Mouse (Mus musculus): ENCODE measurements around the gene Eif2d. TPM values are rescaled to one million over a fixed set of nuclear protein-coding genes. Genes with fewer than 3 reads are reported as not detected.

Gene Eif2d
- total RNA-seq, 2 experiments from 2014 or later: 37.9 to 39.6 TPM

- intact Hi-C loops (cut with DNase I): no loop called here
- DNase-seq (ENCODE audit: extremely low spot score in 1 of 2, low spot score in 2 of 2): no peak
Measured at GRCm38 (mm10) chr1:131206342-131206741, 53.4 kb downstream of the Eif2d start.

- peak in 1 of 2 experiments; percentile 84 for DNase-seq (ENCODE audit: extremely low spot score in 1 of 2, low spot score in 2 of 2)
- intact Hi-C loops (cut with DNase I): loop anchor here (1.0 kb wide), 1 partner anchor 25 kb away; no protein-coding TSS in a partner anchor
Measured at GRCm38 (mm10) chr1:131207531-131207930, 54.5 kb downstream of the Eif2d start.

- DNase-seq (ENCODE audit: extremely low spot score in 1 of 2, low spot score in 2 of 2): no peak
- intact Hi-C loops (cut with DNase I): no loop called here
Measured at GRCm38 (mm10) chr1:131208081-131208480, 55.1 kb downstream of the Eif2d start.

- intact Hi-C loops (cut with DNase I): no loop called here
- no peak for DNase-seq (ENCODE audit: extremely low spot score in 1 of 2, low spot score in 2 of 2)
Measured at GRCm38 (mm10) chr1:131208800-131209199, 55.8 kb downstream of the Eif2d start.

- intact Hi-C loops (cut with DNase I): no loop called here
- peak in 1 of 2 experiments; percentile 51 for DNase-seq (ENCODE audit: extremely low spot score in 1 of 2, low spot score in 2 of 2)
Measured at GRCm38 (mm10) chr1:131209971-131210426, 57.0 kb downstream of the Eif2d start.

- intact Hi-C loops (cut with DNase I): no loop called here
Measured at GRCm38 (mm10) chr1:131211655-131212054, 58.7 kb downstream of the Eif2d start.

GRCm38 (mm10) chr1:131212956-131213355, 60.0 kb downstream of the Eif2d start:
- DNase-seq (ENCODE audit: extremely low spot score in 1 of 2, low spot score in 2 of 2): no peak
- intact Hi-C loops (cut with DNase I): no loop called here

More at GRCm38 (mm10) chr1:131211655-131212054, 58.7 kb downstream of the Eif2d start:
- DNase-seq (ENCODE audit: extremely low spot score in 1 of 2, low spot score in 2 of 2): no peak

GRCm38 (mm10) chr1:131213361-131213760, 60.4 kb downstream of the Eif2d start:
- DNase-seq (ENCODE audit: extremely low spot score in 1 of 2, low spot score in 2 of 2): no peak
- intact Hi-C loops (cut with DNase I): no loop called here

- intact Hi-C loops (cut with DNase I): no loop called here
- DNase-seq (ENCODE audit: extremely low spot score in 1 of 2, low spot score in 2 of 2): no peak
Measured at GRCm38 (mm10) chr1:131218933-131219332, 66.0 kb downstream of the Eif2d start.

GRCm38 (mm10) chr1:131221822-131222590, 69.0 kb downstream of the Eif2d start:
- no peak for DNase-seq (ENCODE audit: extremely low spot score in 1 of 2, low spot score in 2 of 2)
- intact Hi-C loops (cut with DNase I): no loop called here

GRCm38 (mm10) chr1:131223345-131223744, 70.4 kb downstream of the Eif2d start:
- DNase-seq (ENCODE audit: extremely low spot score in 1 of 2, low spot score in 2 of 2): no peak
- intact Hi-C loops (cut with DNase I): no loop called here

- no peak for DNase-seq (ENCODE audit: extremely low spot score in 1 of 2, low spot score in 2 of 2)
- intact Hi-C loops (cut with DNase I): no loop called here
Measured at GRCm38 (mm10) chr1:131224848-131225471, 72.0 kb downstream of the Eif2d start.

GRCm38 (mm10) chr1:131228225-131228624, 75.2 kb downstream of the Eif2d start:
- intact Hi-C loops (cut with DNase I): no loop called here
- DNase-seq (ENCODE audit: extremely low spot score in 1 of 2, low spot score in 2 of 2): no peak

GRCm38 (mm10) chr1:131228659-131229058, 75.7 kb downstream of the Eif2d start:
- DNase-seq (ENCODE audit: extremely low spot score in 1 of 2, low spot score in 2 of 2): no peak
- intact Hi-C loops (cut with DNase I): no loop called here

GRCm38 (mm10) chr1:131233527-131233926, 80.5 kb downstream of the Eif2d start:
- intact Hi-C loops (cut with DNase I): no loop called here
- DNase-seq (ENCODE audit: extremely low spot score in 1 of 2, low spot score in 2 of 2): no peak

- no peak for DNase-seq (ENCODE audit: extremely low spot score in 1 of 2, low spot score in 2 of 2)
- intact Hi-C loops (cut with DNase I): no loop called here
Measured at GRCm38 (mm10) chr1:131236077-131236476, 83.1 kb downstream of the Eif2d start.

Data from left cerebral cortex, postnatal 10 days (tissue).